Mouse (Mus musculus) heart, embryonic 15.5 days (tissue): ENCODE data around the gene Actrt2. TPM values are rescaled to one million over a fixed set of nuclear protein-coding genes. Genes with fewer than 3 reads are reported as not detected.

Experiments
- ATAC-seq: fragments of 200-750 bp; cut with Nextera tagmentation; replicated peaks from 2 replicates; pipeline ENCODE4 v1.8.0; 2017; ENCODE audit warnings: low read depth, moderate TSS enrichment; ENCODE audit not compliant: insufficient number of reproducible peaks, insufficient read depth, low FRiP score
- H3K27ac ChIP-seq: fragments of 300-500 bp; sonication (generic); 2 replicates; pipeline ENCODE4 v1.5.1; 2015; ENCODE audit warnings: mild to moderate bottlenecking, inconsistent platforms
- H3K27me3 ChIP-seq: fragments of 300-500 bp; sonication (generic); 2 replicates; pipeline ENCODE4 v1.6.1; 2015; ENCODE audit warnings: inconsistent platforms
- H3K36me3 ChIP-seq: fragments of 300-500 bp; sonication (generic); 2 replicates; pipeline ENCODE4 v1.6.1; 2015; ENCODE audit warnings: mild to moderate bottlenecking, inconsistent platforms
- H3K4me1 ChIP-seq: fragments of 300-500 bp; sonication (generic); replicated peaks from 2 replicates; pipeline ENCODE4 v1.6.1; 2015; ENCODE audit warnings: inconsistent platforms
- H3K4me2 ChIP-seq: fragments of 300-500 bp; sonication (generic); 2 replicates; pipeline ENCODE4 v1.6.1; 2015; ENCODE audit warnings: inconsistent platforms, mild to moderate bottlenecking, moderate library complexity
- H3K4me3 ChIP-seq: fragments of 300-500 bp; sonication (generic); 2 replicates; pipeline ENCODE4 v1.5.1; 2015; ENCODE audit warnings: mild to moderate bottlenecking, inconsistent platforms
- H3K9ac ChIP-seq: fragments of 300-500 bp; sonication (generic); 2 replicates; pipeline ENCODE4 v1.6.1; 2015; ENCODE audit warnings: mild to moderate bottlenecking, inconsistent platforms
- H3K9me3 ChIP-seq: fragments of 300-500 bp; sonication (generic); replicated peaks from 2 replicates; pipeline ENCODE4 v1.6.1; 2016; ENCODE audit warnings: inconsistent platforms
- WGBS: fragments of 180-500 bp; shearing (Covaris S2); methylation state at CpG from one replicate; pipeline ENCODE4 v1.1.7; 2015; ENCODE audit warnings: mixed read lengths; 5-methylcytosine and 5-hydroxymethylcytosine counted together
- polyA plus RNA-seq: library from polyadenylated mRNA; unstranded; fragments of >200 nt; fragmentation: Nextera tagmentation; extraction: Ambion mirVana; gene quantifications from 2 replicates; pipeline ENCODE4 v1.2.1, GENCODE M21; 2015

Gene Actrt2
- polyA plus RNA-seq, 1 experiment from 2014 or later: not detected

DNA sequence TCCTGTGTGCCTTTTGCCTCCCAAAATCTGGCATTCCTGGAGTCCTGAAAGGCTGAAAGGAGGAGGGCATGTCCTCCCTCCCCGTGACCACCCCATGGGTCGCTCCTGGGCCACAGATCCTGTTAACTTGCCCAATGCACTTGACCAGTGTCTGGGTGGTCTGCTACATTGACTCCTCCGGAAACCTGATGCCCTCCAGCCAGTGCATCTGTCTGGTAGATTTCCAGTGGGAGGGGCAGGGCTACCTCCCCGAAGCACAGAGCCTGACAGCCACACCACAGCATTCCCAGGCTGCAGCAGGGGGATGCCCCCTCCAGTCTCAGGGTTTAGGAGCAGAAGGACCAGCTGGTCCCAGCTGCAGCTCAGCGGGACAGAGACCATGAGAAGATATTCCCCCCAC, 15.2 kb downstream of the Actrt2 start:
- H3K4me3 ChIP-seq: no peak overlapping the region
- no peak overlapping the region for H3K4me2 ChIP-seq
- H3K36me3 ChIP-seq: no peaks in the 10 kb centered on the region
- H3K9me3 ChIP-seq: no peaks in the 10 kb centered on the region
- no peak for ATAC-seq
- H3K27me3 ChIP-seq: peaks cover 28% of the 10 kb centered on the region
- WGBS: 16% methylated on average over 5 of the region's 5 CpGs
- H3K9ac ChIP-seq: no peak overlapping the region
- H3K4me1 ChIP-seq: 0 out of 2 replicates have a peak, but pooled peaks cover 3% of the 10 kb centered on the region
- H3K27ac ChIP-seq: no peak overlapping the region

DNA sequence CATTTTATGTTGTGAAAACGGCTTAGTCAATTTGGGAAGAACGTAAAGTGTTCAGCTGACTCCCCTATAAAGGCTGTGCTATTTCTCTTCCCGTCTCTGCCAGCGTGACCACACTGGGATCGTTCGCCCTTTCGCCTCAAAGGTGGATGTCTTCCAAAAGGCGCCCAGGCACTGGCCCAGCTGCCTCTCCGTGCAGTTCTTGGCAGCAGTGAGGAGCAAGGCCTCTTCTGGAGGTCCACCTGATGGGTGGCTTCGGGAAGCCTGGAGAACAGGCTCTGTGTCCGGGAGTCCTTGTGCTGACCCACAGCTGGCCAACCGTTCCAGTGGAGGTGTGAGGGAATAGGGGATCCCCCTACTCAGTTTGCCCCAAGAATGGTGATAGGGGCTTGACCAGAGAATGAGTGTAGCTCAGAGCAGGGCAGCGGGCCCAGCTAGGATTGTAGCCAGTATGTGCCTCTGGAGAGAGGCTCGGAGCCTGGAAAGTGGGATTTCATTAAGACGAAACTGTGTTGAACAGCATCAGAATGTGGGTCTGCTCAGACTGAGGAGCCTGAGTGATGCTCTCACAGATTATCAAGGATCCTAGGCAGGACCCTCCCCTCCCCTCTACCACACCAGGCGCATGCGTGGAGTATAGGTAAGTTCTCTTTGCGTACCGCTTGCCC, 18.5 kb downstream of the Actrt2 start:
- Histone ChIP-seq H3K4me1 (0 out of 2 replicates have a peak, but pooled peaks cover 3% of the 10 kb centered on the region), H3K4me2 (no peak overlapping the region), H3K27ac (no peak overlapping the region), H3K4me3 (no peak overlapping the region), H3K9ac (no peak overlapping the region), H3K36me3 (no peaks in the 10 kb centered on the region), H3K9me3 (0 out of 2 replicates have a peak, but pooled peaks cover 6% of the 10 kb centered on the region), H3K27me3 (peaks cover 36% of the 10 kb centered on the region)
- no peak for ATAC-seq
- 78% methylated on average over 19 of the region's 19 CpGs for WGBS

DNA sequence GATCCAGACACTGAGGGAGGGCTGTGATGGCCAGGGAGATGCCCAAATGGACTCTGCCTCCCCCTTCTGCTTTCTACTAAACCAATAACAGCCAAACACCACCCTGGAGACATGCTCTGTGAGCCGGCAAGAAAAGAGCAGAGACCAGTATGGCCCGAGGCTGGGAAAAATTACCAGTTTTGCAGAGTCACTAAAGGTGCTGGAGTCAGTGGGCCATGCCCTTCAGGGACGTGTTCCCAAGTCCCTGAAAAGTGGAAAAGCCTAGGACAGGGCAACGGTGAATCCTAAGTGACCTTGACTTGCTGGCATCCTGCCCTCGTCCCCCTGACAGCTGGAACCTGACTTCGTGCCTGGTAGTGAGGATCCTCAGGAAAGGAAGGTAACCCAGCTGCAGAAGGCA, 25.2 kb downstream of the Actrt2 start:
- WGBS: 17% methylated on average over 6 of the region's 6 CpGs
- H3K4me2 ChIP-seq: no peak overlapping the region
- ATAC-seq: no peak
- H3K27ac ChIP-seq: no peak overlapping the region
- H3K9ac ChIP-seq: no peak overlapping the region
- H3K4me3 ChIP-seq: no peak overlapping the region
- peaks cover 23% of the 10 kb centered on the region for H3K4me1 ChIP-seq
- H3K27me3 ChIP-seq: peaks cover 74% of the 10 kb centered on the region
- no peaks in the 10 kb centered on the region for H3K36me3 ChIP-seq
- 0 out of 2 replicates have a peak, but pooled peaks cover 6% of the 10 kb centered on the region for H3K9me3 ChIP-seq

DNA sequence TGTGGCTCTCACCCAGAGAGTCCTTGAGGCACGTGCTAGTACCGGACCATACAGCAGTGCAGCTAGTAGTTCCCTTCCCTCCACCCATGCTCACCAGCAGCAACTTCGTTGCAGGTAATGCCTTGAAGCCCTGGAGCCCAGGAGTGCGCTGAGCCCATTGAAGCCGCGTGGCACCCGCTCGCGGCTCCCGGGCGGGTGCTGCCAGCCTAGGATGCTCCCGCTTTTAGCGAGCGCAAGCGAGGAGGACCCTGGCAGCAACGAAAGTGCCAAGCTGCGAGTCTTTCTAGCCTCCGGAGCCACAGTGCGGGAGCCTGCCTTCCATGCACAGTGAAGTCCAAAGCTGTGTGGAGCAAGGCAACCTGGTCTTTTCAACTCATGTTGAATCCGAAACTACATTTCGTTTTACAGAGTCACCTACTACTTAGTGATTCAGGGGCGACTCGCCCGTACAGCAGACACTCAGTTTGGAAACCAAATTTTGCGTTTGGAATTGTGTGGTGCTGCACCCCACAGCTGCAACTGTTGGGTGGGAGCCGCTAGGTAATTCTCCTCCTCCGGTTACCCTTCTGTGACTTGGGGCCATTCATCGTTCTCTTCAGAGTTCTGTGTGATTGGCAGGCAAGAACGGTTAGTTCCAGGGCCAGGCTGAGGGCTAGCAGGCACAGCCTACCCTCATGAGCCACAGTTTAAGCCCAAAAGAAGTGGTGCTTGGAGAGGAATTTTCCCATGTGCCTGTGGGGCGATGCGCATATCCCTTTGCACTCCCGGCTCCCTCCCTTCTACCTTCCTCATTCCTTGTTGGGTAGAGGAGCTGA, 26.2 kb downstream of the Actrt2 start:
- H3K4me1 ChIP-seq: peaks cover 26% of the 10 kb centered on the region
- H3K27ac ChIP-seq: no peak overlapping the region
- no peaks in the 10 kb centered on the region for H3K36me3 ChIP-seq
- peak overlapping the region; percentile 17; the same call in 1 of the 2 replicates for H3K4me3 ChIP-seq
- no peaks in the 10 kb centered on the region for H3K9me3 ChIP-seq
- H3K27me3 ChIP-seq: peaks cover 78% of the 10 kb centered on the region
- H3K4me2 ChIP-seq: peak overlapping the region; percentile 48
- H3K9ac ChIP-seq: peak overlapping the region; percentile 39; the same call in 1 of the 2 replicates
- 16% methylated on average over 32 of the region's 32 CpGs for WGBS
- ATAC-seq: no peak

DNA sequence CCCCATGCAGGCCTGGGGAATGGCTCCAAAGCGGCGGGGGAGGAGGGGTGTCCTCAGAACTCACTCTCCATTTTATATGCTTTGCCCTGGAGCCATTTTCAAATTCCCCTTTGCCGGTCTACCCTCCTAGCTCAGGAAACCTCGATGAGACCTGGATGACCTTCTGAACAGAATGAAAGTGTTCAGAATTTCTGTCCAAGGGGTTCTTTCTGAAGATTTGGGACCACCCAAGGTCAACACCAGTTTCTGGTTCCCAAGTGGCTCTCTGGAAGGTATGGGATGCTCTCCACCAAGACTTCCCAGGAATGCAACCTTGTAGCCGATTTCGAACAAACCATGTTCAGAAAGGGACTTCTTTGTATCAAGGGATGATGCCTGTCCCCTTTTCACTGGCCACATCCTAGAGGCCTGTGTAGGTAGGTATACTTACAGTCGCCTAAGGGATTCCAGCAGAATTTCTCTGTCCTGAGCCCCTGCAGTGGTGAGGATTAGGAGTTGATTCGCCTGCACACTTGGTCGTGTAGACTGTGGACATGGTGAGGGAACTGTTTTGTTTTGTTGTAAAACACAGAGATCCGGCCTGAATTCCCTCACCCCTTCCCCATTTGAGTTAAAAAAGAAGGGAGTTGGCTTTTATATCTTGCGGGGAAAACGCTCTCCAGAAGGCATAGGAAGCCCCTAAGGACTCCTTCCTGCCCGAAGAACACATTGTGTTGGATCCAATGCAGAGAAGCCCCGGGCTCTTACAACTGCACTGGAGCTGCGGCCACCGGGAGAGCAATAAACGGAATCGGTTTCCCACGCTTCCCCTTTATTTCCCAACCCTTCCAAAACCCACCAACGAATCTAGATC, 27.0 kb downstream of the Actrt2 start:
- peaks cover 26% of the 10 kb centered on the region for H3K4me1 ChIP-seq
- no peak overlapping the region for H3K4me3 ChIP-seq
- peak overlapping the region; percentile 48; the same call in 1 of the 2 replicates for H3K4me2 ChIP-seq
- no peaks in the 10 kb centered on the region for H3K36me3 ChIP-seq
- H3K9ac ChIP-seq: no peak overlapping the region
- H3K27ac ChIP-seq: no peak overlapping the region
- H3K27me3 ChIP-seq: peaks cover 79% of the 10 kb centered on the region
- no peak for ATAC-seq
- H3K9me3 ChIP-seq: no peaks in the 10 kb centered on the region
- WGBS: 29% methylated on average over 20 of the region's 20 CpGs

DNA sequence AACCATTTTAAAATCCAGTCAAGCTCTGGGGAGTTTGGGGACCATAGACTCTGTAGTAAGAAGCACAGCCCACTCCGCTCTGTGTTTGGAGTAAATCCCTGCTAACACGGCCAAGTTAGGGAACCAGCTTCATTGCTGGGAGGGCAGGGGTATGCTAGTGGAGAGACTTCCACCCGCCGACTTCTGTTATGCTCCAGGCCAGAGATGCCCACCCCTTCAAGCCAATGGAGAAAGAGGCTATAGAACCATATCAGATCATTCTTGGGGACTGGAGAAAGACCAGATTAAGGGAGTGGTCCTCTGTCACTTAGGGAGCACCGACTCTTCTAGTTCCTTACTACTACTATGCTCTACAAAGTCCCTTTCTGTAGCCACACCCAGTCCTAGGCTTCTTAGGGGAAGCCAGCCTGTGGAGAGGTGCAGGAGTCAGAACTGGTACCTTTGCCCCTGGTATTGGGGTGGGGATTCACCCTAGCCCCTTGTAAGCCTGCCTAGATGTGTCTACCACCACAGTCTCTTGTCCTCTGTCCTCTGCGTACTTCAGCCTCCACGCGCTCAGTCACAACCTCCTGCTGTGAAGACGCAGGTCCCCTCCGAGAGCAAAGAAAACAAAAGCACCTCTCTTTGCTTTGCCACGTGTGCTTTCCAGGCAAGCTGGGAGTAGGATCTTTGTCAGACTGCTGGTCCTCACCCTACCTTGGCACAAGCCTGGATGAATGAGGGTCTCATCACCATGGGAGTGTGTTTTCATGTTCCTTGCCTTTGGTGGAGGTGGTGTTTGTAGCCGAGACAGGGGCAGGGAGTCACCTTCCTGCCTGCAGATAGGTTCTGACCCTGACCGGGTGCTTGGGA, 27.9 kb downstream of the Actrt2 start:
- Histone ChIP-seq H3K9me3 (no peaks in the 10 kb centered on the region), H3K4me2 (peak overlapping the region; percentile 85), H3K4me1 (peaks cover 29% of the 10 kb centered on the region), H3K27me3 (peaks cover 79% of the 10 kb centered on the region), H3K9ac (no peak overlapping the region), H3K27ac (no peak overlapping the region), H3K36me3 (no peaks in the 10 kb centered on the region), H3K4me3 (peak overlapping the region; percentile 27)
- WGBS: 36% methylated on average over 13 of the region's 13 CpGs
- ATAC-seq: no peak

DNA sequence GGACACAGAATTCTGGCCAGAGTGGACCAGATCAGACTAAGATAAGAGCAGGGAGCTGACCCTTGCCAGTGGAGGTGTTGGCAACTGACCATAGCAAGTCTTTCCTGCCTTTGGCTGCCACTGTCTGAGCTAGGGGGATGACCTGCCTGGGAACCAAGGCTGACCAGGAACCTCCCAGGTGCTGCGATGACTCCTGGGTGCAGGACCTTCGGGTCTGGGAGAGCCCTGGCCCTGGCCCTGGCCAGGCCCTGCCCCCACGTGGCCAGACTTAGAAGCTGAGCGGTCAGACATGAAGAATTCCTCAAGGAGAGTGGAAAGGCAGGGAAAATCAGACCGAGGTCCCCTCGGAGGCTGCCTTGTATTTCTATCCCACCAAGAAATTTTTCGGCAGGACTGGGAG, 28.5 kb downstream of the Actrt2 start:
- Histone ChIP-seq H3K4me3 (peak overlapping the region; percentile 27), H3K36me3 (no peaks in the 10 kb centered on the region), H3K27ac (0 out of 2 replicates have a peak overlapping the region, but pooled peaks have one; percentile 13), H3K9ac (peak overlapping the region; percentile 36; the same call in 1 of the 2 replicates), H3K27me3 (peaks cover 82% of the 10 kb centered on the region), H3K4me2 (peak overlapping the region; percentile 85), H3K9me3 (no peaks in the 10 kb centered on the region), H3K4me1 (peaks cover 29% of the 10 kb centered on the region)
- 4% methylated on average over 7 of the region's 7 CpGs for WGBS
- no peak for ATAC-seq

DNA sequence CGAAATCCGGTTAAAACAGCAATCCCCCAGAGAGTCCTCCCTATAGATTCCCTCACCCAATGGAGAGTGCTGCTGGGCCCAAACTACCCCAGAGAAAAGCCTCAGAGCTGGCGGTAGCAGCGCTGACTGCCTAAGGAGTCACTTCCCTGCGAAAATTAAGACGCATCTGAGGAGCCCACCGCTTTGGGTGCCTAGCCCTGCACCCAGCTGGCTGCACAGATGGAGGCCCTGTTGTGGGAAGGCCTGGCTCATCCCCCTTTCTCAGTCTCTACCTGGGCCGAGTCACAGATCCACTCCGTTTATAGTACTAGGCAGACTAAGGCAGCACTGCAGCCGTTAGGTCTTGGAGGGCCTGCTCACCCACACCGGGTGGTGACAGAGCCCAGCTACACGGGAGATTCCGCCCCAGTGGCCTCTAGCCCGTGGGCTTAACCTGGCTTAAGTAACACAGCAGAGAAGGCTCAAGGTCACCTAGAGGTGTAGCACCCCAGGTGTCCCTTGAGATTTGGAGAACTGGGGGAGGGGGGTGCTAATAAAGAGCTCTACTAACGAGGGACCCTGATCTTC, 29.3 kb downstream of the Actrt2 start:
- Histone ChIP-seq H3K27ac (peak overlapping the region; percentile 92), H3K27me3 (peaks cover 81% of the 10 kb centered on the region), H3K9ac (peak overlapping the region; percentile 77), H3K9me3 (no peaks in the 10 kb centered on the region), H3K4me3 (peak overlapping the region; percentile 76), H3K4me2 (peak overlapping the region; percentile 85), H3K36me3 (no peaks in the 10 kb centered on the region), H3K4me1 (peaks cover 25% of the 10 kb centered on the region)
- WGBS: 11% methylated on average over 15 of the region's 15 CpGs
- ATAC-seq: no peak

DNA sequence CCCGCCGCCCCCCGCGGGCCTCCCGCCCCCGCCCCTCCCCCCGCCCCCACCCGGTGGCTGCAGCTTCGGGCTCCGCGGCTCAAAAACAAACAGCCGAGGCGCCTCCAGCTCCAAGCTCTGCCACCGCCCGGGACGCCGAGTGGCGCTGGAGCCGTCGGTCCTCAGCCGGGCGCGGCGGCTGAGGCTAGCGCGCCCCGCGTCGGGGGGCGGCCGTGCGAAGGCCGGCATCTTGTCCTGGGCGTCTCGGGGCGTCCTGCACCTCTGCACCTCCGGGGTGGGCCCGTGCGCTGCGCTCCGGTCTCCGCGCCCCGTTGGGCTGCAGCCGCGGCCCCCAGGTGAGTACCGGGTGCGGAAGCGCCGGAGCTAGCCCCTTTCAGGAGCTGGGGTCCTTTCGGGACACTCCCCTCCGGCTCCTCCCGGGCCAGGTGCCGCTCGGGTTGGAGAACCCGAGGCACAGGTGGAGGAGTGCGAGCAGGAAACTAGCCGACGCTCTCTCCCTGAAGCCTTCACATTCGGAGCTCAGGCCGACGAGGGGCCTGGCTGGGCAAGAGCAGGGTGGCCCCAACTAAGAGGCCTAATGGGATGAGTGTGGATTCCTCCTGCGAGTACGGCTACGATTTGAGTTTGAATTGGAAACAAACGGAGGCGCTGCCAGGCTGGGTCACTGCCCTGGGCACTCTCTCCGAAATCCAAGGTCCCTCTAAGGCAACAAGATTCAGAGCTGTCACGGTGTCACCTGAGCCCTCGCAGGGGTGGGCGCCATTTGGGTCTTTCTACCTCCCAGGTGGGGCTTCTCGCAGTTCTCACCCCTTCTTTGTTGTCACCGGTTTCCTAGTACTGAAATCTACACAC, 30.0 kb downstream of the Actrt2 start:
- Histone ChIP-seq H3K4me2 (peak overlapping the region; percentile 85), H3K9me3 (no peaks in the 10 kb centered on the region), H3K4me1 (peaks cover 24% of the 10 kb centered on the region), H3K4me3 (peak overlapping the region; percentile 76), H3K36me3 (no peaks in the 10 kb centered on the region), H3K27me3 (peaks cover 81% of the 10 kb centered on the region), H3K9ac (peak overlapping the region; percentile 77), H3K27ac (peak overlapping the region; percentile 92)
- 2% methylated on average over 69 of the region's 73 CpGs for WGBS
- ATAC-seq: no peak
